Mouse (Mus musculus) kidney, embryonic 15.5 days (tissue): ENCODE data around the gene Gm12185. TPM values are rescaled to one million over a fixed set of nuclear protein-coding genes. Genes with fewer than 3 reads are reported as not detected.
"Not testable (repeated sequence)": the region's sequence is repeated elsewhere in the genome, so short reads cannot be mapped to it uniquely, and the experiment has no call there.

Experiments used
- ATAC-seq: fragments of 200-750 bp; cut with Nextera tagmentation; replicated peaks from 2 replicates; pipeline ENCODE4 v1.8.0; 2017; ENCODE audit warnings: moderate TSS enrichment; ENCODE audit not compliant: low FRiP score
- H3K27ac ChIP-seq: fragments of 300-500 bp; sonication (generic); 2 replicates; pipeline ENCODE4 v1.5.1; 2015; ENCODE audit warnings: mild to moderate bottlenecking, inconsistent platforms
- H3K27me3 ChIP-seq: fragments of 300-500 bp; sonication (generic); 2 replicates; pipeline ENCODE4 v1.6.1; 2015; ENCODE audit warnings: inconsistent platforms
- H3K36me3 ChIP-seq: fragments of 300-500 bp; sonication (generic); 2 replicates; pipeline ENCODE4 v1.6.1; 2015; ENCODE audit warnings: inconsistent platforms
- H3K4me1 ChIP-seq: fragments of 300-500 bp; sonication (generic); 2 replicates; pipeline ENCODE4 v1.6.1; 2015; ENCODE audit warnings: inconsistent platforms
- H3K4me2 ChIP-seq: fragments of 300-500 bp; sonication (generic); 2 replicates; pipeline ENCODE4 v1.6.1; 2015; ENCODE audit warnings: moderate library complexity, mild to moderate bottlenecking, inconsistent platforms
- H3K4me3 ChIP-seq: fragments of 300-500 bp; sonication (generic); replicated peaks from 2 replicates; pipeline ENCODE4 v1.5.1; 2015; ENCODE audit warnings: mild to moderate bottlenecking, inconsistent platforms
- H3K9ac ChIP-seq: fragments of 300-500 bp; sonication (generic); 2 replicates; pipeline ENCODE4 v1.6.1; 2015; ENCODE audit warnings: mild to moderate bottlenecking, inconsistent platforms
- H3K9me3 ChIP-seq: fragments of 300-500 bp; sonication (generic); replicated peaks from 2 replicates; pipeline ENCODE4 v1.6.1; 2016; ENCODE audit warnings: inconsistent platforms
- WGBS: fragments of 180-500 bp; shearing (Covaris S2); methylation state at CpG from one replicate; pipeline ENCODE4 v1.1.7; 2015; ENCODE audit warnings: mixed read lengths; 5-methylcytosine and 5-hydroxymethylcytosine counted together
- polyA plus RNA-seq: library from polyadenylated mRNA; unstranded; fragments of >200 nt; fragmentation: Nextera tagmentation; extraction: Ambion mirVana; gene quantifications from 2 replicates; pipeline ENCODE4 v1.2.1, GENCODE M21; 2015

The Gm12185 gene
- not detected in 2 replicates for polyA plus RNA-seq

GRCm38 (mm10) chr11:48991740-48992520 is at the start of gene Gm12185:
TSS of gene Gm12185 (minus strand) at chr11:48992226.
- not testable (repeated sequence) for H3K36me3 ChIP-seq, H3K27ac ChIP-seq, H3K9ac ChIP-seq, H3K9me3 ChIP-seq, H3K27me3 ChIP-seq, ATAC-seq, H3K4me3 ChIP-seq, H3K4me2 ChIP-seq
- WGBS = 46% methylated on average over 4 of the region's 4 CpGs
- peaks cover 15% of the 10 kb centered on the region; the same call in 1 of the 2 replicates for H3K4me1 ChIP-seq

GRCm38 (mm10) chr11:49012074-49012473 is 20.0 kb upstream of the Gm12185 start:
- not testable (repeated sequence) for H3K4me1 ChIP-seq, H3K36me3 ChIP-seq, H3K9me3 ChIP-seq, H3K9ac ChIP-seq, H3K27me3 ChIP-seq, H3K4me2 ChIP-seq, H3K27ac ChIP-seq, H3K4me3 ChIP-seq, ATAC-seq

- not testable (repeated sequence) for H3K4me3 ChIP-seq, H3K27me3 ChIP-seq, H3K36me3 ChIP-seq, ATAC-seq, H3K9ac ChIP-seq, H3K4me2 ChIP-seq, H3K4me1 ChIP-seq, H3K9me3 ChIP-seq, H3K27ac ChIP-seq
- 29% methylated on average over 1 of the region's 1 CpGs for WGBS
Observed at GRCm38 (mm10) chr11:49006785-49007184, 14.8 kb upstream of the Gm12185 start.

DNA sequence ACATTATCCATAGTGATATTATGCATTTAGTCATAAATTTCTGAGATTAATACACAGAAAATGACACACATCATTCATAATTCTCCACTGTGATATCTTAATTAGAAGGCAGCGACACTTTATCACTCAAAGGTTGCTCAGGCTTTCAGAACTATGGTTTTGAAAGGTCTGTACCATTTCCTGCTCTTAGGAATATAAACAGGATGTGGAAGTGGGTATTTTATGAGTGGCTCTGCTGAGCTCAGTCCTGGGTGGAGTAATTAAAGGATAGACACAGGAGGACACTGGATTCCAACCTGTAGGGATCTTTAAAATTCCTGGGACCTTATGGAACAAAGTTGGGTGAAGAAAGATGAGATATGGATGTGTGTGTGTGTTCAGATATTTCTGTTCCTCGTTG is 14.3 kb upstream of the Gm12185 start:
- H3K4me1 ChIP-seq, H3K9ac ChIP-seq, H3K4me2 ChIP-seq, ATAC-seq, H3K36me3 ChIP-seq, H3K9me3 ChIP-seq, H3K27ac ChIP-seq, H3K4me3 ChIP-seq, H3K27me3 ChIP-seq: not testable (repeated sequence)
- WGBS = 60% methylated on average over 2 of the region's 2 CpGs

DNA sequence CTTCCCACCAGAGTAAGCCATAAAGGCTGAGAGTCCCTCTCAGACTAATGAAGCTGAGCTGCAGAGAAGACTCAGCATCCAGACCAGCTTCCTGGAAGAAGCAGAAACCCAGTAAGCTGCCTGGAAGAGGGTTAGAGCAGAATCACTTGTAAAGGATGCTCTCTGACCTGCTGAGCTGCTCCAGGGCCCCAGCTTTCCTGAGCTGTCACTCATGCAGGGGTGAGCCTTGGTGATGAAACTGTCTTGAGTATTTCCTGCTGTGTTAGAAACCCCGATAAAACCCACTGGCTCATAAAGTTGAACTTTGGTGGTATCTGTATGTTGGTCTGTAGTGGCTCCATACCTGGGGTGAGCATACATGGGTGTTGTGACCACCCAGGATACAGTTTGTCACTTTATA is 8.4 kb upstream of the Gm12185 start:
- ATAC-seq, H3K9ac ChIP-seq: not testable (repeated sequence)
- WGBS = 50% methylated on average over 1 of the region's 1 CpGs

DNA sequence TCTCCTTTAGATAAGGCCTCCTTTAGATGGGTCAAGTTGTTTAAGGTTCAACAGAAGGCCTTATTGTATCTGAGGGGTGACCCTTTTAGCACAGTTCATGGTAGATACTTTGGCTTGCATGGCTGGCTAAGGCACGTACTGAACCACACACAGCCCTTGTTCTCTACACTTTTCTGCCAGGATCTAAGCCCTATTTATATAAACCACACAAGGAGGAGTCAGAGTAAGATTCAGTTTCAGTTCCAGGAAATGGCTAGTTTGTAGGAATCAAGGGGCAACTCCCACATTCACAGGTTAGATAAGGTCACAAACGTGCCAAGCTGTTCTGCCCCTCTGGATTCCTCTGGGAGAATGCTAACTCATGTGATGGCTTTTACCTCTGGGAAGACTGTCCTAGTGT is 2.0 kb upstream of the Gm12185 start, which contains the start of gene Tgtp1:
Gene Tgtp1, minus strand, starts transcription at position 155 of the 400 bp plus-strand sequence.
- not testable (repeated sequence) for H3K36me3 ChIP-seq, H3K4me2 ChIP-seq, H3K9ac ChIP-seq, H3K9me3 ChIP-seq, H3K4me3 ChIP-seq, H3K27me3 ChIP-seq
- ATAC-seq = peak; percentile 89
- Histone ChIP-seq H3K27ac (peak within 1 kb of the TSS; percentile 63; the same call in 1 of the 2 replicates), H3K4me1 (peaks cover 15% of the 10 kb centered on the region; the same call in 1 of the 2 replicates)
- WGBS = 16% methylated on average over 2 of the region's 2 CpGs

More for the DNA sequence above, 8.4 kb upstream of the Gm12185 start:
- H3K4me3 ChIP-seq, H3K27me3 ChIP-seq, H3K27ac ChIP-seq, H3K4me2 ChIP-seq, H3K9me3 ChIP-seq, H3K36me3 ChIP-seq, H3K4me1 ChIP-seq: not testable (repeated sequence)

GRCm38 (mm10) chr11:48993296-48993695 is 1.3 kb upstream of the Gm12185 start:
- H3K4me2 ChIP-seq, H3K27me3 ChIP-seq, H3K27ac ChIP-seq, ATAC-seq, H3K4me3 ChIP-seq, H3K9ac ChIP-seq, H3K9me3 ChIP-seq, H3K36me3 ChIP-seq: not testable (repeated sequence)
- peaks cover 15% of the 10 kb centered on the region; the same call in 1 of the 2 replicates for H3K4me1 ChIP-seq
- WGBS = 19% methylated on average over 10 of the region's 10 CpGs

GRCm38 (mm10) chr11:48989981-48990380 is 2.0 kb downstream of the Gm12185 start:
- WGBS = 61% methylated on average over 2 of the region's 2 CpGs
- H3K36me3 ChIP-seq, H3K27me3 ChIP-seq, H3K9me3 ChIP-seq, H3K27ac ChIP-seq, H3K9ac ChIP-seq, H3K4me3 ChIP-seq, H3K4me2 ChIP-seq, ATAC-seq: not testable (repeated sequence)
- peaks cover 15% of the 10 kb centered on the region; the same call in 1 of the 2 replicates for H3K4me1 ChIP-seq

DNA sequence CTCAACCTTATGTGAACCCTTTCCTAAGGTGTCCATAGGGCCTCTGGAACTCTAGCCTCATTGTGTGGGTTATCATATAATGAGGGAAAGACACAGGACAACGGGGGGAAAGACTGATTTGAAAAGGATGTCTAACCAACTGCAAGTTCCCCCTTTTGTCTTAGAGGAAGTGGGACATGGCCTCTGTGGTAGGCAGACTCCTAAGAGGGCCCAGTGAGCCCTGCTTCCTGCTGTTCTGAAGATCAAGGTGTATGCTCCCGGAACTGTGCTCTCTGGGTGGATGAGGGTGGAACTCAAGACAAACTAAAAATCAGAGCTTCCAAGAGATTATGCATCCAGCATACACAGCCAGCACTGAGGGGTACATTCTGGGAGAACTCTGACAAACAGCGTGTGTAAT is 3.8 kb downstream of the Gm12185 start:
- not testable (repeated sequence) for H3K27me3 ChIP-seq, H3K36me3 ChIP-seq, H3K9ac ChIP-seq, H3K9me3 ChIP-seq, H3K27ac ChIP-seq, H3K4me2 ChIP-seq, ATAC-seq, H3K4me3 ChIP-seq, H3K4me1 ChIP-seq
- WGBS = 76% methylated on average over 2 of the region's 3 CpGs

DNA sequence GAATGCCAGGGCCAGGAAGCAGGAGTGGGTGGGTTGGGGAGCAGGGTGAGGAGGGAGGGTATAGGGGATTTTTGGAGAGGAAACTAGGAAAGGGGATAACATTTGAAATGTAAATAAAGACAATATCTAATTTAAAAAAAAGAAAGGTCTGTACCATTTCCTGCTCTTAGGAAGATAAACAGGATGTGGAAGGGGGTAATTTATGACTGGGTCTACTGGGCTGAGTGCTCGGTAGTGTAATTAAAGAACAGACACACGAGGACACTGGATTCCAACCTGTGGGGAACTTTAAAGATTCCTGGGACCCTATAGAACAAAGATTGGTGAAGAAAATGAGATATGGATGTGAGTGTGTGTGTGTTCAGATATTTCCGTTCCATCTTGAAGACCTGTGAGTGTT is 9.2 kb downstream of the Gm12185 start:
- H3K27me3 ChIP-seq, H3K9me3 ChIP-seq, H3K27ac ChIP-seq, H3K4me1 ChIP-seq, H3K36me3 ChIP-seq, ATAC-seq, H3K9ac ChIP-seq, H3K4me2 ChIP-seq, H3K4me3 ChIP-seq: not testable (repeated sequence)
- no CpG with 5 or more reads among the region's 3 CpGs for WGBS

DNA sequence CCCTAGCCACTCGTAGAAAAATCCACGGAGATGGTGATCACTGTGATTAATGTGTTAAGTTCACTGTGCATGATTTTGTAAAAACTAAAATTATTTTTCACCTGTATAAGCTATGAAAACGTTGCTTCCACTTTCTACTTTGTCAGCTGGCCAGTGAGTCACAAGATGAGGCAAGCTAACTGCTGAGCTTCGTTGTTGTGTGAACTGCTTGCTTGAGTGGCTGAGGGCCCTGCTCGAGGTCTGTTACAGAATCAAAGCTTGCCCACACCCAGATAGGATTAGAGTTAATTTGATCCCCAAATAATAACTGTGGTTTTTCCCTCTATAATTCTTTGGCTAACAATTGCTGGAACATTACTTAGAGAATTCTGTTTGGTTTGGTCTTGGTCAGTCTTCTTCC is 12.0 kb downstream of the Gm12185 start:
- not testable (repeated sequence) for H3K4me2 ChIP-seq, H3K27ac ChIP-seq, H3K27me3 ChIP-seq, H3K36me3 ChIP-seq, H3K9ac ChIP-seq, H3K4me1 ChIP-seq, H3K9me3 ChIP-seq, ATAC-seq, H3K4me3 ChIP-seq
- no CpG with 5 or more reads among the region's 5 CpGs for WGBS

DNA sequence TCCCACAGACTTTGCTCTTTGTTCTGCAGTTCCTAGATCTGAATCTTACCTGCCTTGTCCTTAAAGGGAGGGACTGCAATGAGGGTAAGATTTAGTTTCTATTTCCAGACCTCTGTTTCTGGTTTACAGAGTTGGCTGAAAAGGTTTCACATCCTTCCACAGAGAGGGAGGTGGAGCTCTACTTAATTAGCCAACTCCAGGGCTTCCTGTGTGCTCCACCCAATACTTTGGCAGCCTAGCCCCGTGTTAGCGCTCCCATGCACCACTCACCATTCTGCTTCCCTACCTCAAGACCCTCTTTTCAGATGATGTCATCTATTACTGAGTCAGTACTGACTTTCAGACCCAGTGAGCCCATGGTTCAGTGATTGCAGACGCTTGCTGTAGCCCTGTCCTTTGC is 12.8 kb downstream of the Gm12185 start, which contains the start of gene 9930111J21Rik1:
Gene 9930111J21Rik1, minus strand, starts transcription at position 148 of the 400 bp plus-strand sequence.
- H3K4me1 ChIP-seq, H3K9ac ChIP-seq, H3K4me3 ChIP-seq, H3K4me2 ChIP-seq, H3K36me3 ChIP-seq, H3K9me3 ChIP-seq, H3K27ac ChIP-seq, H3K27me3 ChIP-seq, ATAC-seq: not testable (repeated sequence)
- no CpG with 5 or more reads among the region's 3 CpGs for WGBS
